Mouse (Mus musculus) heart, adult 2 months (tissue): ENCODE results near the gene Runx2.

ENCODE experiments used
- CTCF ChIP-seq: fragments of 200-600 bp; IDR thresholded peaks from 2 replicates; pipeline ENCODE4 v1.8.1; 2022; ENCODE audit warnings: antibody characterized with exemption, mild to moderate bottlenecking, moderate library complexity
- POLR2A ChIP-seq: fragments of 200-500 bp; IDR thresholded peaks from 2 replicates; pipeline ENCODE4 v1.6.1; 2011; ENCODE audit warnings: mild to moderate bottlenecking, low read depth, low read length, control low read depth; ENCODE audit not compliant: insufficient read depth

DNA sequence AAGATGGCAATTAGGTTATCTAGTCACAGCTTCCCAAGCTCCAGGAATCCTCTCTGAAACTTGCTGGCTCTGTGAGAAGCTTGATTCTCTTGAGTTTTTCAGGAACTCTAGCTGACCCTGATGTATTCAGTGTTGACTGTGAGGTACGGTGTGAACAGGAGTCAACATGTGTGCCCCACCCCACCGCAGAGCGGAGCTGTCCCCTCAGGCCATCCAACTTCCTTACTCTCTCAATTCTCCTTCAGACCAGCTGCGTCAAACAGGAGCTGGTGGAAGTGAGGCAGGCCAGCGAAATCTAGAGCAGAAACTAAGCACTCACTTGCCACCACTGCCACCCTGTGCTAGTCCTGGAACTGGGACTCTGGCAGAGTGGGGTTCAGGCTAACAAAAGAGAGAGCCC lies 273.9 kb downstream of the Runx2 start:
- TF ChIP-seq CTCF (no peak), POLR2A (no peak)
